Mouse (Mus musculus) cerebellum, adult 2 months (tissue): ENCODE results near the gene Banp. TPM values are rescaled to one million over a fixed set of nuclear protein-coding genes. Genes with fewer than 3 reads are reported as not detected.
A peak's percentile ranks its signal among the peaks of the same experiment; 100 is the strongest.

Experiments
- DNase-seq, 2 experiments: peaks; one replicate each; pipeline ENCODE4 v3.0.0; 2021
- H3K27ac ChIP-seq: fragments of 200-500 bp; 2 replicates; pipeline ENCODE4 v1.5.1; 2012; ENCODE audit warnings: low read length, control low read depth, inconsistent platforms; ENCODE audit not compliant: insufficient read depth
- H3K27me3 ChIP-seq: fragments of 200-500 bp; 2 replicates; pipeline ENCODE4 v1.6.1; 2012; ENCODE audit warnings: inconsistent platforms, mild to moderate bottlenecking, low read length, moderate library complexity; ENCODE audit not compliant: control insufficient read depth, insufficient read depth
- H3K4me1 ChIP-seq: fragments of 200-500 bp; 2 replicates; pipeline ENCODE4 v1.6.1; 2011; ENCODE audit warnings: low read length; ENCODE audit not compliant: control insufficient read depth, insufficient read depth
- H3K4me3 ChIP-seq: fragments of 200-500 bp; replicated peaks from 2 replicates; pipeline ENCODE3; 2011; ENCODE audit warnings: mild to moderate bottlenecking, low read depth, low read length, control low read depth; ENCODE audit not compliant: insufficient read depth
- CTCF ChIP-seq: fragments of 200-500 bp; IDR thresholded peaks from 2 replicates; pipeline ENCODE4 v1.5.1; 2011; ENCODE audit warnings: low read depth, mild to moderate bottlenecking, control low read depth, low read length, moderate library complexity, borderline replicate concordance; ENCODE audit not compliant: insufficient read depth
- POLR2A ChIP-seq: fragments of 200-500 bp; IDR thresholded peaks from 2 replicates; pipeline ENCODE4 v1.6.1; 2011; ENCODE audit warnings: low read length, control low read depth, borderline replicate concordance; ENCODE audit not compliant: insufficient read depth
- WGBS: fragments of 180-500 bp; shearing (Covaris S2); methylation state at CpG from one replicate; pipeline ENCODE4 v1.1.7; 2018; 5-methylcytosine and 5-hydroxymethylcytosine counted together
- polyA plus RNA-seq: library from polyadenylated mRNA; depleted of rRNA; stranded (reverse); fragments of >200 nt; gene quantifications from 2 replicates; pipeline ENCODE4 v1.2.3, GENCODE M21; 2012

Gene Banp
- polyA plus RNA-seq, 1 experiment = 67.1 TPM

DNA sequence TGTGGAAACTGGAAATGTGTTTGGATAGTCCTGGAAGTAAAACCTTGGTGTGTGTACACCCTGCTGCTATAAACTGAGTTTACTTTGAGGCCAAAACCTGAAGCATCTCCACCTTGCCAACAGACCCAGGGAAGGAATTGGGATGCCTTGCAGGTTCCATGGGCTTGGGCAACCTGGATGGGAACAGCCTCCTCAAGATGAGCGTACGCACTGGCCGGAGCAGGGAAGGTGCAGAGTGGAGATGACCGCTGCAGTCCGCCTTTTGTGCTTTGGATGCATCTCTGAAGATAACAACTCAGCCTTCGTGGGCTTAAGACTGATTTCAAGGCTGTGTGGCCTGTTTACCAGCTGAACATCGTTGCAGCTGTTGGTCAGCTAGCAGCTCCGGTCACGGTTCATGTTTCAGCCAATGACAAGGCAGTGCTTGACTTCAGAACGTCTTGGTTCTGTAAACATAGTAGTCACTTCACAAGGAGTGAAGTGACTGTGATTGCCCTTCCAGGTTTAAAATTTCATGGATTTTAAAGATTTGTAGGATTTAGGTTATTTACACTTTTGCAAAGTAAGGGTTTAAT lies 5.5 kb downstream of the Banp start:
- TF ChIP-seq CTCF = no peak
- no peak for TF ChIP-seq POLR2A

DNA sequence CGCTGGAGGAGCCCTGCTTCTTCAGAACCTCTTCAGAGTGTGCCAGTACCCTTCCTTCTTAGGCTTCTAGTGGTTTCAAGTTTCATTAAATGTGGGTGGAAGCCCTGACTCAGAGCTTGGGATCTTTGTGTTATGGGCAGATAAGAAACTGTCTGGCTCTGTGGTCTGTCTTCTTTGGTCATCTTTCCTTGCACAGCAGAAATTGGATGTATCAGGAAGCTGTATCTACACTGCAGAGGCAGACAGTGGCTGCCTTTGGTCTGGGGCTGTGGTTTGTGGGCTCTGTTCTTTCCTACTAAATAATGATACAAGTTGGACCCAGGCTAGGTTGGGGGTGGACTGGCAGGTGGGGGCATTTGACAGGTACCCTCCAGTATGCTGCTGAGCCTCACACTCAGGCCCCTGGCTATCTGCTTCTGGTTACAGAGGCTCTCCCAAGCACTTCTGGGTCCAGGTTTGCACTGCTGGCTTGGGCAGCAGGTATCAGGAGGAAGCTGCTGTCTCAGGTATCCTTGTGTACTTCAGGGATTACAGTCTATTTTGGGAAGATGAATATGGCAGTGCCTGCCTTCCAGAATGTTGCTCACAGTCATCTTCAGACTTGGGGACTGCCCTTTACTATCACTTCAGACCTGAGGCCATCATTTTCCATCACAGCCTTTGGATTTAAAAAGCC lies 6.4 kb downstream of the Banp start:
- TF ChIP-seq CTCF = no peak
- no peak for TF ChIP-seq POLR2A
- WGBS = 68% methylated on average over 1 of the region's 1 CpGs
- Histone ChIP-seq H3K27me3 (no peaks in the 10 kb centered on the region), H3K4me1 (peaks cover 22% of the 10 kb centered on the region), H3K4me3 (no peak overlapping the region), H3K27ac (no peak overlapping the region)
- no peak for DNase-seq

More for the DNA sequence above, 5.5 kb downstream of the Banp start:
- no peak overlapping the region for H3K4me3 ChIP-seq
- WGBS = 76% methylated on average over 10 of the region's 10 CpGs
- H3K27me3 ChIP-seq = no peaks in the 10 kb centered on the region
- no peak overlapping the region for H3K27ac ChIP-seq
- H3K4me1 ChIP-seq = peaks cover 19% of the 10 kb centered on the region
- no peak for DNase-seq

DNA sequence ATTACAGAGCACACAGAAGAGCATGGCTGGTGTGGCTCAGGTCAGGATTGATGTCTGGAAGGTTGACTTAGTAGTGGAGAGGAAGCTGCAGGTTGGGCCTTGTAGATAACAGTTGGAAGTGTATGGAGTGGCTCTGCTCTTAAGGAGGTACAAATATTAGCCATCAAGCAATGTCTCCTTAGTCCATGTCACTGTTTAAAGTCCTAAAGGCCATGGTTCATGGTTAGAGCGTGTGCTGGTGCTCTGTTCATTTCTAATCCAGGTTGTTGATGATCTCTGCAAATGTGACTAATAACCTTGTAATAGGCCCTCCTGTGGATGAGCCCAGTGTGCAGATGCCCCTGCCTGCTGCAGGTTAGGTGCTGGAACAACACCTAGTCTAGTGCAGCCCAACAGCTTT lies 8.8 kb downstream of the Banp start:
- Histone ChIP-seq H3K4me3 (no peak overlapping the region), H3K27me3 (no peaks in the 10 kb centered on the region), H3K4me1 (peaks cover 18% of the 10 kb centered on the region), H3K27ac (no peak overlapping the region)
- DNase-seq = no peak
- TF ChIP-seq CTCF = no peak
- no peak for TF ChIP-seq POLR2A
- WGBS = 95% methylated on average over 1 of the region's 1 CpGs

DNA sequence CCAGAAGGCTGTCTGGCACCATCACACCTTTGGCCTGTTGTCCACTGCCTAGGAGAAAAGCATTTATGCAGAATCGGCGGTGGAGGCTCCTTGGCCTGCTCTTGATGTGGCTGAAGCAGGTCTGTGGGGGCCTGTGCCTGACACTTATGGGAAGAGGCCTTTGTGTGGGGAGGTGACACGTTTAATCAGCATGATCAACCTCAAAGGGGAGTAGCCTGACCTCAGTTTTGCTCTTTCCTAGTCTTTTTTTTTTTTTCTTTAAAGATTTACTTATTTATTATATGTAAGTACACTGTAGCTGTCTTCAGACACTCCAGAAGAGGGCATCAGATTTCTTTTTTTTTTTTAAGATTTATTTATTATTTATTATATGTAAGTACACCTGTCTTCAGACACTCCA lies 13.3 kb downstream of the Banp start:
- 54% methylated on average over 3 of the region's 3 CpGs for WGBS
- Histone ChIP-seq H3K4me1 (peaks cover 31% of the 10 kb centered on the region), H3K27ac (no peak overlapping the region), H3K27me3 (no peaks in the 10 kb centered on the region), H3K4me3 (no peak overlapping the region)
- DNase-seq = no peak
- no peak for TF ChIP-seq POLR2A
- no peak for TF ChIP-seq CTCF

DNA sequence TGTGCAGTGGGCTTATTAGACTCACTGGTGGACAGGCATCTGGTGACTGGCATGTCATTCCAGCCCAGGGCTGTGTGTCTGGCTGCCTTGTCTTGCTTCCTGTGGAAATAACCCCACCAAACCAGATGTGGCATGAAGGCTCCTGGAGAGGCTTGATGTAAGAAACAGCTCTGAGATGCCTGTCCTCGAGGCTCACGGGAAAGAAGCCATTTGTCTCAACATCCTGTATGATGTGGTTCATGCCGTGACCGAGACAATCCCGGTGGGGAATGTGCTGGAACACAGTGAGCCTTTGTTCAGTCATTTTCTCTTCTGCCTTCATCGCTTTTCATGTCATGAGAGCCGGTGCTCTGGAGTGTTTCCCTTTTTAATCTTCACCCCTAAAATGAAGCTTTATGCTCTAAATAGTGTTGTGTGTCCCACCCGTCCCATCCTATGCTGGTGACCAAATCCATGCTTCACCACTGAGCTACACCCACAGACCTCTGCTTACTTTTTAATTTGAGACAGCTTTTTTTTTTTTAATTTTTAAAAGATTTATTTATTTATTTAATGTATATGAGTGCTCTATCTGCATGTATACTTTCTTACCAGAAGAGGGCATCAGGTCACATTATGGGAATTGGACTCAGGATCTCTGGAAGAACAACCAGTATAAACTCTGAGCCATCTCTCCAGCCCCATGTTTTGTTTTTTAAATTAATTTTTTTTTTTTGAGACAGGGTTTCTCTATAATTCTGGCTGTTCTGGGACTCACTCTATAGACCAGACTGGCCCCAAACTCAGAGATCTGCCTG lies 15.4 kb downstream of the Banp start:
- TF ChIP-seq POLR2A = no peak
- no peak for TF ChIP-seq CTCF
- no peak for DNase-seq
- Histone ChIP-seq H3K4me3 (no peak overlapping the region), H3K27ac (no peak overlapping the region), H3K27me3 (no peaks in the 10 kb centered on the region), H3K4me1 (peaks cover 28% of the 10 kb centered on the region)
- 60% methylated on average over 8 of the region's 8 CpGs for WGBS

DNA sequence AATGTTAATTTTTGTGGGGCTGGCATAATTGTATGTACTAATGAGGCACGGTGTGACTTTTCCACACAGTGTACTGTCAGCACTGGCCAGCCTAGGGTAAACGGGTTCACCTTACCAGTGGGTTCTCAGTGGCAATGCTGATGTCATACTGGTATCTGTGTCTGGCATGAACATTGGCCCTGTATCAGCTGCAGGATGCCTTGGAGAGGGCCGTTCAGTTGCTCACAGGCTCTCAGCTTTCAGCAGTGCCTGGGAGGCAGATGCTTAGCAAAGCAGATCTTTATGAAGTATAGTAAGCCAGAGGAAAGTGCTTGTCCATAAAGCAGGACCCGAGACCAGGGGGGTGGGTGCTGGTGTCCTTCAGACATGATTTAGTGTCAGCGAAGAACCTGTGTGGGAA lies 16.6 kb downstream of the Banp start:
- TF ChIP-seq CTCF (no peak), POLR2A (no peak)

DNA sequence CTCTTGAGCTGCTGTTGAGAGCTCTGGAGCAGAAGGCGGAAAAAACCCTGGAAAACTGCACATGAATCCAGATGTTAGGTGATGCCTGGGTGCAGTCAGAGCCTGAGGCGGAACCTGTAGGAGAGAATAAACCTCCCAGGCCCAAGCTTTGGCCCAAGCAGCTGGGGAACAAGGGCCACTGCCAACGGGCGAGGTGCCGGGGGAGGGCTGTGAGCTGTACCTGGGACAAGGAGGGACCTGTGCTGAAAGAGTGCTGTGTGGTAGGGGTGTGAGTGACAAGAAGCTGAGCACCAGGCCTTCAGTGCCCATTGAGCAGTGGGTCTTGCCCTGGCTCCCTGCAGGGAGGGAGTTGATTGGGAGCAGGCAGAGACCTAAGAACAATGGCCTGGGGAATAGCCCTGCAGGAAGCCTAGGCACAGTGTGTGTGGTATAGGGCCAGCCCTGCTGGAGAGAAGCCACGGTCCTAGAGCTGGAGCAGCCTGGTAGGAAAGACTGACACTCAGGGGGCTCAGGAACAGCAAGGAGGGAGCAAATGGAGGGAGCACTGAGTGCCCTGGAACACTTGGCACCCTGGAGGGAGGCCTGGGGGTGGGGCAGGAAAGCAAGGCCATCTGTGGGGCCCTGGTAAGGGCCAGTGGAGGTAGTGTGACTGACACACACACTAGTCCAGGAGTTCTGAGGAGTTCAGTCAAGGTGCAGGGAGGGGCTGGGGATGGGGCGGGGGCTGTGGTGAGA lies 17.3 kb downstream of the Banp start:
- TF ChIP-seq CTCF (no peak), POLR2A (no peak)
- Histone ChIP-seq H3K4me1 (peaks cover 28% of the 10 kb centered on the region), H3K4me3 (no peak overlapping the region), H3K27ac (0 out of 2 replicates have a peak overlapping the region, but pooled peaks have one; percentile 11), H3K27me3 (no peaks in the 10 kb centered on the region)
- peak in 1 of 2 experiments; percentile 22 for DNase-seq
- 60% methylated on average over 7 of the region's 7 CpGs for WGBS

More for the DNA sequence above, 16.6 kb downstream of the Banp start:
- DNase-seq = no peak
- no peak overlapping the region for H3K27ac ChIP-seq
- no peaks in the 10 kb centered on the region for H3K27me3 ChIP-seq
- WGBS = 74% methylated on average over 5 of the region's 5 CpGs
- H3K4me1 ChIP-seq = peaks cover 28% of the 10 kb centered on the region
- no peak overlapping the region for H3K4me3 ChIP-seq
